Mouse (Mus musculus): ENCODE measurements around the gene Lamp5. TPM values are rescaled to one million over a fixed set of nuclear protein-coding genes. Genes with fewer than 3 reads are reported as not detected.

The Lamp5 gene
- not detected for total RNA-seq (2021)
- long read RNA-seq, experiment 1, result 0 reads
- long read RNA-seq, experiment 2, result 0 reads

DNA sequence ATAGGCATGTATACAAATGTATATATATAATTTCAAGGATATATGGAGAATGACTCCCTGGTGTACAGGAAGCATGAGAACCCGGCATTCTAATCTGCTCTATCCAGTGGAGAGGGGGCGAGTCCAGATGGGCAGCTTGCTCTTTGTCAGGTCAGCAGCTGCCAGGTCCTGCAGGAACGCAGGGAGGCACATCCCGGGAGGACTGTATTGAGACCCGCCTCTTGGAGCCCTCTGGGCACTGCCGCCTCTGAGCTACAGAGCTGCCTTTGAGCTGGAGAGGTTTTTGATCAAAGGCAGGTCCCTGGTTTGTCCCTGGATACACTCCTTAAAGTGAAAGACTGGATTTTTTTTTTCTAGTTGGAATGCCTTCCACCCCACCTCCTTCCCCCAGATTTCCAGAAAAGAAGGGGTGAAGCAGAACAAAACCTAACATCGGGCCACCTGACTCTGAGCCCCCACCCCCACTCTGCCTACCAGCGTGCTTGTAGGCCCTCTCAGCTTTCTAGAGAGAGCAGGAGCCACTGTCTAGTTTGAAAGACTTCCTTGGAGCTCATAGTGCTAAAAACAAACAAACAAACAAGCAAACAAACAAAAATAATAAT, at the start of gene Lamp5:
Gene Lamp5, plus strand, starts transcription at position 552 of the 602 bp plus-strand sequence.
- DNase-seq, result no peak

DNA sequence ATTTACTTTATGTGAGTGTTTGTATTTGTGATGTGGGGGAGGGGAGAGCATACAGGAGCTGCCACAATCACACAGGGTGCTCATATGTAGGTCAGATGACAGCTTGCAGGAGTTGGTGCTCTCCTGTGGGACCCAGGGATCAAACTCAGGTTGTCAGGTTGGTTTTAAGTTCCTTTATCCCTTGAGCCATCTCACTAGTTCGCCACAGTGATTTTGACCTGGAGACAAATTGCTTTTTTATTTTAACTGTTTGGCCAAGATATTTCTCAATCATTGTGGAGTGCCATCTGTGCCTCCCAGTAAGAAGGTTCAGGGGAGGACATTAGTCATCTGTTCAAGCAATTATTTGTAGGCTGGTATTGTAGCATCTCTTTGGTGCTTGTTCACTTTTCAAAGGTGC, 48.2 kb upstream of the Lamp5 start:
- DNase-seq, result no peak

DNA sequence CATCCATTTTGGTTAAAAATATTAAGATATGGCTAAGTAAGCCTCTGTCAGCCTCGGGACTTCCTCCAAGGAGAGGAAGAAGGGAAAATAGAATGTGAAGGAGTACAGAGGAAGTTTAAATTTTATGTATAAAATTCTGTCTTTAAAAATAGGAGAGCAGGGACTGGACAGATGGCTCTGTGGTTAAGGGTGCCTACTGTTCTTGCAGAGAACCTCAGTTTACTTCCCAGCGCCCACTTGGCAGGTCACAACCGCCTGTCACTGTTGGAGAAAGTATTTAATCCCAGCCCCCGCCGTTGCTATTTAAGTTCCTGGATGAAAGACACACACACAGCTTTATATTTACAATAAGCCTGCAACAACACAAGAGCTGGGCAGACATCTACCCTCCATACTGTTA, 45.8 kb upstream of the Lamp5 start:
- no peak for DNase-seq

DNA sequence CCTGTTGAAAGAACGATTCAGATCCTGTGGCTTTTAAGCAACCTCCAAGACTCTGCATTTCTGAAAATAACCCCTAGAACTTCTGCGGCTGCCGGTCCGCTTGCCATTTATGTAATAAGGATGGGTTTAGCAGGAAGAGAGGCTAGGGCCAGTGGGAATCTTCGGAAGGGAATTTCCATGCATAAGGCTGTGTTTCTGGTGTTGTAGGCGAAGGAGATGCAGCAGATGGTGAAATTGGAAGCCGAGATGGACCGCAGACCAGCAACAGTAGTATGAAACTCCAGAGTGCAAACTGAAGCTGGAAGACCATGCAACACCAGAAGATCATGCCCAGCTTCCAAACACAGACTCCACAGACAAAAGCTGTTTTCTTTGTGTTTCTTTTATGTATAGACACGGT, 39.3 kb upstream of the Lamp5 start:
- no peak for DNase-seq

DNA sequence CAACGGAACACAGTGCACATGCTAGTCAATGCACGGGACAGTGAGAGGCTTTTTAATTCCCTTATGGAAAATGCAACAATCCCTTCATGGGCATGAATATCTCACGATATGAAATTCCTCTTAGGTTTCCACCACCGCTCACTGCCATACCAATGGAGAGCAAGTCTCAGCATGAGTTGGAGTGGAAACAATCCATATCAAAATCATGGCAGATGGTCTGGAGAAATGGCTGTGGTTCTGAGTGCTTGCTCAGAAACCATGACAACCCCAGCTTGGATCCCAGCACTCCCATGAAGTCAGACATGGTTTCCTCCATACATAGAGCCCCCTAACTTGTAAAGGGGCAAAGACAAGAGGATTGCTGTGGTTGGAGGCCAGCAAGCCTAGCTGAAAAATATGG, 3.6 kb upstream of the Lamp5 start:
- no peak for DNase-seq

DNA sequence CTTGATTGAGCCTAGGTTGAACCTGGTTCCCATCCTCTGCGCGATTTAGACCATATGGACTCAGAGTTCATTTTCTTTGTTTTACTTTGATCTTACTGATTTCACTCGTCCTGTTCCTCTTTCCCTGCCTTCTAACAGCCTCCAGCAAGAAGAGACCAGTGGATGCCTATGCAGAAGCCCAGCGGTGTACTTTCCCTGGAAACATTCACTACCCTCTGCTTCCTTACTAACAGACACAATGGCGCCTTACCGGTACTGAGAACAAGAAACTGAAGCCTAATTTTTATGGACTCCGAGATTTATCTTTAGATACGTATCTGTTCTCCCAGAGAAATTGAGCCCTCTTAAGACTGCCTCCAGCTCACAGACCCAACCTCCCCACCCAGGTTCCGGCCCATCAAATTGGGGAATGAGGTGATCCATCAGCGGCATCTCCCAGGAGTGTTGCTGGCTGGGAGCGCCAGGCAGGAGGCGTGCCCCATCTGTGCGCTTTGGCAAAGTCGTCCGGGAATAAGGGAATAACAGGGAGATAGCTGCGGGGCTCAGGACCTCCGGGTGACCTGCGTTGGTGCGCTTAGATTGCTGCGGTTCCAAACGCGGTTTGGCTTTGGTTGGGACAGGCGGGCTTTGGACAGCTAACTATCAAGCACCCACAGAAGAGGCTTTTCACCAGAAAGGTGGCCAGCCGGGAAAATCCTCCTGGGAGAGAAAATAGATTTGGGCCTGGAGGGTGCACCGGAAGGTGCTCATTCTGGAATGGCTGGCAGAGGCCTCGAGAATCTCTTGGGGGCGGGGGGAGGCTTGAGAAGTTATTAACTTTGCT, 1.0 kb upstream of the Lamp5 start:
- DNase-seq, result no peak

DNA sequence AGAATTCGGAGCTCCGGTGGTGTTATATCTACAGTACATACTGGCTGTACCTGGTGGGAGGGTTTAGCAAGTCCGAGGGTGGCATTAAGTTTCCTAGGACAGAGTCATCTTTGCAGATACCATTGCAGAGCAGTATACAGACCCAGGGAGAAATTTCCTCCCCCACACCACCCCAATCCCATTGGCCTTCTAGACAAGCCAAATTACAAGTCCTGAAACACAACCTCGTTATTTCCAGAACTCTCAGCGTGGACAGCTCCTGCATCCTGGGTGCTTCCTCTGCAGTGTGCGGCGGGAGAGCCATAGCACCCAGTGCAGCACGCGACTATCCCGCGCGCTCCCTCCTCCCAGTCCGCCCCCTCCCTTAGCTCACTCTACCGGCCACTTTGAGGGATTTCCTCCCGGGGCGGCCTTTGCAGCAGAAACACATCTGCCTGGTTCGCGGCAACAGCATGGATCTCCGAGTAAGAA, 5.9 kb downstream of the Lamp5 start:
- DNase-seq, result peak; percentile 12

DNA sequence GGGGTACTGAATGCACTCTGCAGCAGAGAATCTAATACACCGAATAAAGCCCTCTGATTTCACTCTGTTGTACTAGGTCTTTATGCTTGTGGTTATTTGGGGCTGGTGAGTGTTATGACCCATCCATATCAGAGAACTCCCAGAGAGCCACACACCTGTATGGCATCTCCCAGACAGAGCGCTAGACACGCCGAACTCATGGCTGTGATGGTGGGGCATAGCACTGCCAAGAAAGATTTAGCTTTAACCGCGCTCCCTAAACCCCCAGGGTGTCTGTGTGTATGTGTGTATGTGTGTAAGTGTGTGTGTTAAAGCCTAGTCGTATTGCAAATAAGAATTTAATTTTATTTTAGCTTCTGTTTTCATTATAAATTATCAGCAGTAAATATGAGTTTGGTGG, 6.4 kb downstream of the Lamp5 start:
- DNase-seq, result no peak

DNA sequence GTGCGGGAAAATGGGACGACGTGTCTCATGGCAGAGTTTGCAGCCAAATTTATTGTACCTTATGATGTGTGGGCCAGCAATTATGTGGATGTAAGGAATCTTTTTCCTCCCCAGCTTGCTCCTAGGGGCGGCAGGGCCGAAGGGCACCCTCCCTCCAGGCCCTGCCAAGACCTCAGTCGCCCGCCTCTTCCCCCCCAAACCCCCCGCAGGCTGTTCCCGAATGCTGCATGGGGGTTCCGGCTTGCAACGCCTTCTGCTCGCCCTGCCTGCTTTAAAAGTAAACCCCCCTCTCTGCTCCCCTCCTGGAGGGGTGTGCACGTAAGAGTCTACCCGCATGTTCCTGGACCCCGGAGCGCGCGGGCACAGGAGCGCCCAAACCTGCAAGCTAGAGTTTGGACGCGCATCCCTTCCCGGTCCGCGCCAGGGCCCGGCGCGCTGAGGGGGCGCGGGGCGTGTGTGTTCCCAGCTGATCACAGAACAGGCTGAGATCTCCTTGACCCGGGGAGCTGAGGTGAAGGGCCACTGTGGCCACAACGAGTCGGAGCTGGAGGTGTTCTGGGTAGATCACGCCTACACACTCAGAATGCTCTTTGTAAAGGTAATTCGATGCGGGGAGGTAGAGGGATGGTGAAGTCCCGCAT, 7.1 kb downstream of the Lamp5 start:
- DNase-seq, result no peak

DNA sequence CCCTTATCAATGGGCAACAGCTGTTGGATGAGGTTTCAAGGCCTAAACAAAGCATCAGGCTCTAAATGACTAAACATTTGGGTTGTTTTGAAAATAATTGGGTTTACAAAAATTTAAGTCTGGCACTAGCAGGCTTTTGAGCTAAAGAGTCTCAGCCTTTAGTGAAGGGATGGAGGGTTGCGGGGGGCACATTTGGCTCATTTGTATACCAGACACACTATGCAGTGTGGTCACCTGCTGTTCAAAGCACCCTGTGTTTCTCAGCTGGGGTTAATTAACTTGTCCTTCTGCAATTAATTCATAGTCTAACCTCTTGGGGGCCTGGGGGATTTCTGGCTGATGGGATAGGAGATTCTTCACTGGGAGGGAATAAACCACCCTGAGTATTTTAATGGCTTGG, 12.3 kb downstream of the Lamp5 start:
- no peak for DNase-seq

DNA sequence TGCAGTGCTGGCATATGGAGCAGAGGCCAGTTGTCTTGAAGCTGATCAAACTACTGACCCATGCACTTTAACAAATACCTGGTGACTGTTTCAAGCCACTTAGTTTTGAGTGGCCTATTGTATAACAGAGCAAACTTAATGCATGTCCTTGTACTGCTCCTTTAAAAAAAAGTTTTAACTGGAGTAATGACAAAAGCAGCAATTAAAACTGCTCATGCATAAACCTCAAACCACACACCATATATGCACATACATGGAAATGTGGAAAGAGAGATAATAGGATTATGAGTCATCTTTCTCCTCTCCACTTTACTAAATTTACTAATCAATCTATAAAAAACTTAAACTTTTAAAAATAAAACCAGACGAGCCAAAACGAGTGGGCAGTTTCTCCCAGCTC, 43.9 kb downstream of the Lamp5 start:
- no peak for DNase-seq

DNA sequence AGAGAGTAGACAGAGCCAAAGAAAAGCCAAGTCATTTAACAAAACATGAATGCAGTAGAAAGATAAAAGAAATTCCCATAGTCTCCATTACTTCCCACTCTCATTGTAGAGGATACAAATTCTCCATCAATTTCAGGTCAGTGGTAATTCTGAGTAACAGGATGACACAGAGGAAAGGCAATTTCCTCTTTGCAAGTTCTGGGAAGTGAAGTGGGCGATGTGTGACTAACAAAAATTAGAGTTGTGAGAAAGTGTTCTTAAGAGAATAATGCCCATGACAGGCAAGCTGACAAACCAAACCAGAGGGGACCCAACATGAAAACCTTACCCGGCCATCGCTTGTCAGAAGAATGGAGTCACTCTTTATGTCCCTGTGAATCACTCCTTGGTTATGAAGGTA, 45.1 kb downstream of the Lamp5 start:
- DNase-seq, result no peak

DNA sequence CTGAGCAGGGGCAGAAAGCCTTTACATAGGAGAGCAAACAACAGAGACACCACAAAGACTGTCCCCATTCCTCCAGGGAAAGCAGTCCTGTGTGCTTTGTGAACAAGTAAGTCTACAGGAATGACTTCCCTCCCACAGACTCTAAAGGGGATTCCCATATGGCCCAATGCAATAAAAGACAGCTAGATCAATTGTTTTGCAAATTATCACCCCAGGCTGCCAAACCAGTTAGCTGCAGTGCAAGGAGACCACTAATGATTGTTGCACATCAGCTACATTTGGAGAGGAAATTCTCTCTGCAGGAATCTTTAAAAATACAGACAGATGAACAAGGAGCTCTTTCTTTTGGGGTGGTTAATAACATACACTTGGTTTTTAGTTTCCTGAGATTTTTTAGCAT, 55.6 kb downstream of the Lamp5 start:
- no peak for DNase-seq

DNA sequence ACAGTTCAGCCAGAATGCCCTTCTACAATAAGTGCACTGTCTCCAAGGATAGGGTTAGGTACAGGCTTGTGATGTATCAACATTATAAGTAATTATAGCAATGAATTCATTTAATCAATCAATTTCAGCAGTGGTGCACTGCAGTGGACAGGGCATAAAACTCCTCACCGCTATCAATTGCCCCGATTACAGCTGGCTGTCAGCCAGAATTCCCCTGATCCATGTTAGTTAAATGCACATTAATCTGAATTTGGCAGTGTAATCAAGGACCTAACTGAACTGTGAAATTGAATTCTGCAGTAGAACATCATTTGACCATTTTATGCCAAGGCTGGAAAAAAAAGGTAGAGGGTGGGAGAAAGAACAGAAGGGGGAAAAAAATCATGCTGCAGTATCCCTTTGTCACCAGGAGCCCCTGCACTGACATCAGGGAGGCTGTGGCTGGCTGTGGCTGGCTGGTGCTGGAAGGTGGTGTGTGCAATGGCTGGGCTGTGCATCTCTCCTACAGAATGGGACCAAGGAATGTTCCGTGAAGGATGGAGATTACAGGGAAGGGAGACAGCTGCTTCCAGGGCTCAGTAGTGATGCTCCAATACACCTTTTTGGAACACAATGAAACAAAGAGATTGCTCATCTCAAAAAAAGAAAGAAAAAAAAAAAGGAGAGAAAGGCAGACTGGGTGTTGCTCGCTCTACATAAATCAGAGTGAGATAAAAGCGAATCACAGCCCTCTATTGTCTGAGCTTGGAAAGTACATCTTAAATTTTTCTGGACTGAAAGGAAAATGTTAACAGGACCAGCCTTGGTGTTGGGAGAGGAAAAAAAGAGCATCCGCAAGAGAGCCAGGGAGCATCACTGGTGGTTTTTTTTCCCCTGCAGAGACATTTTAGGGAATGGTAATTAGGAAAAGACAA, 56.3 kb downstream of the Lamp5 start:
- DNase-seq, result no peak

DNA sequence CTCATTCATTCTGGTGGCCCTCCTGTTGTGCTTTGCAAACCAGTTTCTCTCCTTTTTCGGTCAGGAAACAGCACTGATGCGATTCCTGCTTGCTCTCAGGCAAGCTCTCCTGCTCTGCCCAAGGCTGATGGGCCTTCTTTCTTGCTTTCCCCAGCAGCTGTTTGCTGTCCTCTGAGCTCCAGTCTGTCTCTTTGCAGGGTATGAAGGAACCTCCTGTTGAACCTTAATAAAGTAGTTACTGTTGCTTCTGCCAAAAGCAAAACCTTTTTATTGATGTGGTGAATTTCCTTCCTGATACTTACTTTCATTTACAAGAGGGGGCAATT, 57.0 kb downstream of the Lamp5 start:
- DNase-seq, result no peak

DNA sequence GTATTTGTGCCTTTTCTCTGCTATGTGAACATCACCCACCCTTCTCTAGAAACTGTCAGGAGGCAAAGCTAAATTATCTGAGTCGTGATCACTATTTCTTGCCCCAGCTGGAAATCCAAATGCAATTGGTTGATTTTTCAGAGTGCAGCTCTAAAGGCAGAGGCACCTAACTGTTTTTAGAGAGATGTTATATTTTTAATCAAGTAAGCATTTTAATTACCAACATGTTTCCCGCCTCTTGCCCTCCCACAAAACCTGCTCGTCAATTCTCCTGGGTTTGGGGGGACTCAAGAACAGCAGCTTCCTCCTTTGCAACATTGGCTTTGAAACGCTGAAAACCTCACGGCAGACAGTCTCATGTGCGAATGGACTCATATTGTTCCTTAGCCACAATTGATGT, 61.3 kb downstream of the Lamp5 start:
- no peak for DNase-seq

DNA sequence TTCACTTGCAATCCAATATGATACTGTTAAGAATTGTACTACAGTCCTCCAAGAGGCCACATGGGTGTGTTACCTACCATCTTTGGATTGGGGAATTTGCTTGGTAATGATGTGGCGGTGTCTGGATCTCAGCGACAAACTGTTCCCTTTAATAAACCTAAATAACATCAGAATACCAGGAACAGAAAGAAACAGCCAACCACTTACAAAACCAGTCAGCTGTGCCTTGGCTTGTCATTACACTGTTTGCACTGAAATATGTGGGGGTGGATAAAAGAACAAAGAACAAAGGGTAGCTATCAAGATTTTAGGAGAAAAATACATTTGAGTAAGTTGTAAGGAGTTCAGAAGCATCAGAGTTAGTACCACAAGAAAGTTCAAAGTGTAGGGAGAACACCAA, 66.0 kb downstream of the Lamp5 start:
- no peak for DNase-seq
